ENCODE assay signal across 10 mouse cellular contexts in the genomic region with DNA sequence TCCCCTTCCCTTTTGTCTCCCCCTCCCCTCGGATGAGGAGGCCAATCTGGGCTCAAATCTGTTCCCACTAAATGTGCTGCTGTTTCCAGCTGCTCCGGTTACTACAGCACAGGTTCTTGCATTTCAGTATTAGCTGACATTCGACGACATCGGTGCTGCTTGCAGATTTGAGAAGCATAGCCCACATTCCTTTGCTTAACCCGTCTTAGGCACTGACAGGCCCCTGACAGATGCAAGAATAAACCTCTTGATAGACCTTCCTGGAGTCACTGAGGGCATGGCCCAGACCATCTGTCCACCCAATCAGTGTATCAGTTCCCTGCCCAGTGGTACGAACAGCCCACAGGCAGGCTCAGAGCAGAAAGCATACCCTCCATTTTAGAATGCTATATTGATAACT. TPM values are rescaled to one million over a fixed set of nuclear protein-coding genes. Genes with fewer than 3 reads are reported as not detected.
DNase-seq lines count a peak whose midpoint lies in the region; ATAC-seq lines count a peak whose summit lies in the region.
"Had no signal": no experiment of that assay in that cellular context is flagged by ENCODE, and none has a peak within 500 bp of the region (broad histone marks: within the 10 kb centered on the region; RNA-seq: fewer than 3 reads in every experiment).

No protein-coding gene starts in this region.

- ATAC-seq in heart, embryonic 15.5 days (replicated peaks; ENCODE audit: insufficient number of reproducible peaks, insufficient read depth, low FRiP score, low read depth) = 0 out of 2 replicates have a peak, but pooled peaks have one; percentile 44
- no peak; the same call in 1 of the 2 replicates for ATAC-seq in limb, embryonic 15.5 days (ENCODE audit: insufficient number of reproducible peaks, low FRiP score, low TSS enrichment, low read depth)

- WGBS in heart, embryonic 15.5 days = 16% methylated on average over 7 of the region's 7 CpGs
- WGBS in hindbrain, embryonic 10.5 days = 43% methylated on average over 7 of the region's 7 CpGs
- WGBS in limb, embryonic 15.5 days = 13% methylated on average over 7 of the region's 7 CpGs

- H3K36me3 ChIP-seq in heart, embryonic 15.5 days = peaks cover 21% of the 10 kb centered on the region; the same call in 1 of the 2 replicates
- peaks cover 4% of the 10 kb centered on the region for H3K36me3 ChIP-seq in hindbrain, embryonic 10.5 days
- peaks cover 49% of the 10 kb centered on the region for H3K36me3 ChIP-seq in limb, embryonic 15.5 days

- H3K9me3 ChIP-seq in heart, embryonic 15.5 days (replicated peaks) = no peaks in the 10 kb centered on the region
- no peaks in the 10 kb centered on the region for H3K9me3 ChIP-seq in hindbrain, embryonic 10.5 days
- no peaks in the 10 kb centered on the region for H3K9me3 ChIP-seq in limb, embryonic 15.5 days

- H3K9ac ChIP-seq in heart, embryonic 15.5 days = no peak overlapping the region
- H3K9ac ChIP-seq in limb, embryonic 15.5 days = no peak overlapping the region

- DNase-seq in heart, adult 9 months (ENCODE audit: low spot score in 2 of 2) = no peak
- peak; percentile 48 for DNase-seq in embryo, embryonic 11 days
- DNase-seq in hindbrain, embryonic 10.5 days (ENCODE audit: low spot score) = peak; percentile 38
- no peak for DNase-seq in frontal cortex, postnatal 36 days (ENCODE audit: low spot score in 2 of 2)
- no peak for DNase-seq in right cerebral cortex, adult 18-20 months
- no peak for DNase-seq in ovary, postnatal 10 days (ENCODE audit: low spot score)
- DNase-seq: thymus, postnatal 36 days had no signal

- H3K27me3 ChIP-seq in heart, embryonic 15.5 days = no peaks in the 10 kb centered on the region
- peaks cover 32% of the 10 kb centered on the region for H3K27me3 ChIP-seq in hindbrain, embryonic 10.5 days (ENCODE audit: insufficient read depth, poor library complexity, severe bottlenecking)
- H3K27me3 ChIP-seq in limb, embryonic 15.5 days = no peaks in the 10 kb centered on the region
- H3K27me3 ChIP-seq: megakaryocyte, embryonic 14.5 days had no signal

- H3K4me1 ChIP-seq in heart, embryonic 15.5 days (replicated peaks) = peaks cover 39% of the 10 kb centered on the region
- H3K4me1 ChIP-seq in hindbrain, embryonic 10.5 days (replicated peaks) = peaks cover 22% of the 10 kb centered on the region
- peaks cover 22% of the 10 kb centered on the region for H3K4me1 ChIP-seq in limb, embryonic 15.5 days

- peak overlapping the region; percentile 10; the same call in 1 of the 2 replicates for H3K4me2 ChIP-seq in heart, embryonic 15.5 days
- H3K4me2 ChIP-seq in limb, embryonic 15.5 days = no peak overlapping the region

- H3K27ac ChIP-seq in heart, embryonic 15.5 days = peak overlapping the region; percentile 71
- H3K27ac ChIP-seq in hindbrain, embryonic 10.5 days = peak overlapping the region; percentile 31
- peak overlapping the region; percentile 78 for H3K27ac ChIP-seq in limb, embryonic 15.5 days

- no peak overlapping the region for H3K4me3 ChIP-seq in heart, embryonic 15.5 days
- no peak overlapping the region for H3K4me3 ChIP-seq in hindbrain, embryonic 10.5 days
- no peak overlapping the region for H3K4me3 ChIP-seq in limb, embryonic 15.5 days
- H3K4me3 ChIP-seq: megakaryocyte, embryonic 14.5 days had no signal

RNA-seq across cellular contexts. Expression of gene Dnmt3a, which starts 38.1 kb away (rescaled TPM):
- 79.9 and 94.7 TPM in 2 replicates for polyA plus RNA-seq in heart, embryonic 15.5 days (2015; fragmentation: Nextera tagmentation; extraction: Ambion mirVana)
- polyA plus RNA-seq in hindbrain, embryonic 10.5 days (2016; fragmentation: Nextera tagmentation; extraction: Ambion mirVana) = 114 and 127 TPM in 2 replicates
- 133 and 142 TPM in 2 replicates for polyA plus RNA-seq in limb, embryonic 15.5 days (2015; fragmentation: Nextera tagmentation; extraction: Ambion mirVana)

Comparison
In these comparisons a context has a peak if more than half of its experiments do, and no peak if none do; other contexts are left out.
1. DNase-seq: peak in embryo, embryonic 11 days (single experiment) and hindbrain, embryonic 10.5 days (single experiment); none in heart, adult 9 months (0 of 2), frontal cortex, postnatal 36 days (0 of 2), right cerebral cortex, adult 18-20 months (single experiment) and ovary, postnatal 10 days (single experiment).
2. Peak in every context shown above with its lines, with median percentiles within 50 percentile points of each other: H3K27ac ChIP-seq.